Mouse (Mus musculus) kidney, postnatal 10 days (tissue): Measurements from ENCODE around the gene Recql.
"Not testable (repeated sequence)": the region's sequence is repeated elsewhere in the genome, so short reads cannot be mapped to it uniquely, and the experiment has no call there.

ENCODE experiments used
- DNase-seq: peaks from one replicate; pipeline ENCODE4 v3.0.0; 2021; ENCODE audit warnings: mixed read lengths

Gene Recql

DNA sequence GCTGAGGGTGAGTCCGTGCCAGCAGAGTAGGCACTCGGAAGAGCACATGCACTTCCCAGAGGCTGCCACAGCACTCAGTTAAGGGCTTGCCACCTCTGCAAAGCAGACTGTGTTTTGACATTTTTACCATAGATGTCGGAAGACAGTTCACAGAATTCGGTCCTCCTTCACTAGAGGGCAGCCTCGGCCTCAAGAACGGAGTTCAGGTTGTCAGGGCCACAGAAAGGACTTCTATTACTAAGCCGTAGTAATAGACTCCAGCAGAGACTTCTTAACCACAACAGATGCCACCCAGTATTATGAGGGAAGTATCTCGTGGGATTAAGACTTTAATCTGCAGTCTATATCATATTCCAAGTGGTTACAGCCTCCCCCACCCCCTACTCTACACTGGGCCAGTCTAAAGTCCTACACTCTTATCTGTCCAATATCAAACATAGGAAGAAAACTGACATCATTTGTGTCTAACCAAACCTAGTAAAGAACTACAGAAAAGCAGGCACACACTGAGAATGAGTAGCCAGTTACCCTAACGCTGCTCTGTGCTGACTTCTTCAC, 23.8 kb downstream of the Recql start:
- DNase-seq: peak; percentile 29

DNA sequence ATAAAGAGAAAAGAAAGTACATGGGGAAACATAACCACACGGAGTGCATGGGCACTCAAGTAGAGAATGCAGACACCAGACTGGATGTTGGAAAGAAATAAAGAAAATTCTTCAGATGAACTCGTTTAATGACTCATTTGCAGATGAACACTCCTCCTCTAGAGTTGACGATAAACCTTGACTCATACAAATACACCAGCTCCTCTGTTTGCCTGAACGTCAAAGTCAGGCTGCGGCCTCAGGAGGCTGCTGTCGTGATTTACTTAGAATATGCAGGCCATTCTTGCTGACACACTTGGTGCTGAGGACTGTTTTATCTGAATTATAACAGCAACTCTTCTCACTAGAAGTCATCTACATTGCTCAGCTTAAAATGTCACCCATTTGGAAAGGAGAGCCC, 24.9 kb downstream of the Recql start:
- DNase-seq: no peak

DNA sequence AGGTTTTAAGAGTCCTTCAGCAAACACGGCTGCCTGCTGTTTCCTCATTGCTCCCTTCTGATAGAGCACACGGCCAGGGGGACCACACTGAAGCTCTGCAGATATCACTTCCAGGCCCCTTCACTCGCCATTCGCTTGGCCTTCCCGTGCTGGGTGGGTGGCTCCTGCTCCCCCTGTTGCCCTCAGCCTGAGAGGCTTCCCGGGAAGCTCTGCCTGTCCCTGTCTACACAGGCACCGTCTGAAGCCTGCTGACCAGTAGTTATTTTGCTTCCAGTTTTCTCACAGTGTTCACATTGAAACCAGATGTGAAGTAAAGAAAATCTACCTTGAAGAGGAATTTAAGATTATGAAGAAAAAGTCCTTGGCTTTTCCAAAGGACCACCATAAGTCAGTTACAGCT, 29.8 kb downstream of the Recql start:
- DNase-seq: no peak

DNA sequence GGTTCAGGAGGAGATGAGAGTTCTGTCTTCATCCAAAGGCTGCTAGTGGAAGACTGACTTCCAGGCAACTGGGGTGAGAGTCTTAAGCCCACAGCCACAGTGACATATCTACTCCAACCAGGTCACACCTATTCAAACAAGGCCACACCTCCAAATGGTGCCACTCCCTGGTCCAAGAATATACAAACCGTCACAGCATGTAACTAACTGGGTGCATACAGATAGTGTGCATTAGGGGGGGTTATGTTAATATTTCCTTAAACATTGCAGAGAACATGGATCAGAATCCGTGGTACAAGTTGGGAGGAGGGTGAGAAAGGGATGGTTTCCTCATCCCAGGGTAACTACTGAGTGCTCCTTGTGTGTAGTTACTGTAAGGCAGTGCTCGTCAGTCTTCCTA, 34.8 kb downstream of the Recql start:
- not testable (repeated sequence) for DNase-seq

DNA sequence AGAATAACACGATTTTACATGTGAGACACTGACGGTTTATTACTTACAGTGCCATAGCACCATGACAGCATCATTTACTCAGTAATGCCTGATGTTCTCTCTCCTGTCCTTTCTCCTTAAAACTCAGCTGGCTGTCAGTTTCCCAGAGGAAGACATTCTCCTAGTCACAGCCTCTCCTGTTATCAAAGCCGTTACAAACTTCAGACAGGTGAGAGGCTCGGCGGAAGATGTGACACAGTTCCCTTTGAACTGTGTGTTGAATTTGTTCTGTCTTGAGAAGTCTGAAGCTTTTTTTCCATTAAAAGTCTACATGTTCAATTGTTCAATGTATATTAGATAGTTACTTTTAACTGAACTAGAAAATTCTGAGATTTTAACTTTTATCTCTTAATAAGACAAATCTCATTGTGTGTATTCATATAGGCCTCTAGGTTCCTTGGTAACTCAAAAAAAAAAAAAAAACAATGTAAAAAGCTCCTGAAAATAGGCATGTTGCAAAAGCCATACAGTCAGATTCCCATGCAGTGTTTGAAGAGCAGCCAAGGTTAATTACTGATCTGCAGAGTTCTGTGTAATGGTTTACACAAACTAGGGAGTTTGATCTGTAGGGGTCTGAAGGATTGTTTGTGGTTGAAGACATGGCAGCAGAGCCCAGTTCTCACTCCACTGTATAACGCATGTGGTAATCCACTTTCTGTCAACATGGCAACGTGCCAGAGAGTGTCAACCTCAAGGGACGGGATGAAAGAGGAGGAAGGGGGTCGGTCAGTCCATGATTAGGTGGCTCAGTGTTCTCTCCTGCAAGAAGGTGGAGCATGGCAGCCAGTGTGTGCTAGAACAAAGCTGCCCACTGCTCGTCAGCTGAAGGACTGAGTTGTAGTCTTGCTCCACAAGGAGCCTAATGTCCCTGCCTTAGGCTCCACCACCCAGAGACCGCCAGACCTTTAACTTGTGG, 39.2 kb downstream of the Recql start:
- DNase-seq: peak; percentile 45

DNA sequence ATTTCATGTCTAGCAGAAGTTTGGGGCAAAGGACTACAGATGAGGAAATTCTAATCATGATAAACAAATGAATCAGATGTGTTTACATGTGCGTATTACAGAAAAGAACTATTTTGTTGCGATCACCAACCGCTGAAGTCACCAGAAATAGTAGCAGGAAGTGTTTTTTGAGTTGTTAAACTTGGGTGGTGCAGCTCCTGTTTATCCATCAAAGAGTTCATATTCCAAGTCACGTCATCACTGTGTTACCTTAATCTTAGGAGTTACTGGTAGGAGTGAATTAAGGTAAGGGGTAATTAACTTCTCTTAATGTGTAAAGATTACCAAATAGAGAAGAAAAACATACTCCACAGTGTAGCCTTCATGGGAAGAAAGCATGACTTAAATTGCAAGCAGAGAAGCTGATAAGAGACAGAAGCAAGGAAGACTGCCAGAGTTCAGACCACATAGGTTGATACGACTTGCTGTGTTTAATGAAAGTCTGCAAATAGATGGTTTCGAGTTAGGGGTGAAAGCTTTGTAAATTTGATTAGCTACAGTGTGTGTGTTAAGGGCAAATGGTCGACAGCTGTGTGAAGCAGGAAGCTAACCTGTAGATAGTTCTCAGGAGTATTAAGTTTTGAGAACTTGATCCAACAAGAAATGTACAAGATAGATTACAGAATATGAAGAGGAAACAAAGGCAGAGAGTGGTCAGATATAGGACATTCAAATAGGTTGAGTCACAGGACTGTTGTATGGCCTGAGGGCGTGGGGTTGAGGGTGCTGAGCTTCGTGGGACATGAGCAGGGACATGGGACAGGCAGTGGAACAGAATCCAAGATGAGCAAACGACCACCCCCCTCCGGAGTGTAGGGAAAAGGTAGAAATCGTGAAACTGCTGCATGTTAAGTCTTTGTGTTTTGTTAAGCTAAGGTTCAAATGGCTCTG, 40.4 kb downstream of the Recql start:
- DNase-seq: no peak

DNA sequence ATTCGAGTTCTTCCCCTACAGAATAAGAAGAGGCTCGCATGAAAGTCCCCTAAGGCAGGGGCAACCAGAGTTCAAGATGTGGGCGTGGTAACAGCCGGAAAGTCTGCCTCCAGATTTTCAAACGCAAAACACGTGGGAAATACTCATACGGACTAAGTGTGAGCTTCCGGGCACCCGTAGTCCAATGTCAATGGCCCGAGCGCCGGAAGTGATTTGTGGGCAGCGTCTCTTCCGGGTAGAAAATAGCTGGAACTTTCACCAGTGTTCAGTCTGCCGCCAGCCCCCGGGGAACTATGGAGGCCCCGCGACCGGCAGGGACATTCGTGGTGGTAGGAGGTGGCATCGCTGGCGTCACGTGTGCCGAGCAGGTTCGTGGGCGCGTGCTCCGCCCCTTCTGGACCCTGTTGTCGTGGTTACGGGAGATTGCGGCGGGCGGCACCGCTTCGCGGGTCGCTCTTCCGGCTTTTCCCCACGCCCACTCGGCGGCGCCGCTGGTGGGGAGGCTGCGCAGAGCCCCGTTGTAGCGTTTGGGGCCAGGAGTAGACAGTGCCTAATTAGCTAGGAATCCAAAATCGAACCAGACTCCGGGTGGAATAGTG, 41.3 kb downstream of the Recql start, which contains the start of gene Pyroxd1:
TSS of gene Pyroxd1 (plus strand) at position 215 of the 599 bp plus-strand sequence.
- DNase-seq: peak; percentile 90

DNA sequence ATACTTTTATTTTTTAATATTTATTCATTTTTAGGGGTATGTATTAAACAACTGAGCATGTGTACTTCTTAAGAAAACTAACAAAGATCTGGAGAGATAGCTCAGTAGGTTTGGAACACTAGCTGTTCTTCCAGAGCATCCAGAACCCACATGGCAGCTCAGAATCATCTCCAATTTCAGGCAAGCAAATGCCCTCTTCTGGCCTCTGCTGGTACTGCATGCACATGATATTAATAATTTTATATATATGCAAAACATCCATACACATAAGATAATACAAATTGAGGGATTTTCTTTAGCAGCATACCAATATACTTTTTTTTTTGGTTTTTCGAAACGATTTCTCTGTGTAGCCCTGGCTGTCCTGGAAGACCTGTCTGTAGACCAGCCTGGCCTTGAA, 43.3 kb downstream of the Recql start:
- peak; percentile 69 for DNase-seq

DNA sequence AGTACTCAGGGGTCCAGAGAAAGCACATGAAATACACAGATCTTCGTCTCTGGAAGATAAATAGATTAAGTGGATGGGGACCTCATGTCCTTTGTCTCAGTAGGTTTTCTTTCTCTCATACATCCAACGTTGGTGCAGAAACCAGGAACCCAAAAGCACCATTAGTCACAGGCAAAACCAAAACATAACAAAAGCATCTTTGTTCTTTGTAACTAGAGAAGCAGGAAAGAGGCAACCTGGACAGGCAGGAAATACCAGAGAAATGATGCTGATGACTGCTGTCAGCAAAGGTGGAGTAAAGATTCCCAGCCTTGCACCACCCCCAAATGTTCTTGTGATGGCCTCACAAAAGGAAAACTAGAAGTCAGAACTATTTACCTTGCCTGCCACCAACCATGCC, 47.3 kb downstream of the Recql start:
- no peak for DNase-seq

DNA sequence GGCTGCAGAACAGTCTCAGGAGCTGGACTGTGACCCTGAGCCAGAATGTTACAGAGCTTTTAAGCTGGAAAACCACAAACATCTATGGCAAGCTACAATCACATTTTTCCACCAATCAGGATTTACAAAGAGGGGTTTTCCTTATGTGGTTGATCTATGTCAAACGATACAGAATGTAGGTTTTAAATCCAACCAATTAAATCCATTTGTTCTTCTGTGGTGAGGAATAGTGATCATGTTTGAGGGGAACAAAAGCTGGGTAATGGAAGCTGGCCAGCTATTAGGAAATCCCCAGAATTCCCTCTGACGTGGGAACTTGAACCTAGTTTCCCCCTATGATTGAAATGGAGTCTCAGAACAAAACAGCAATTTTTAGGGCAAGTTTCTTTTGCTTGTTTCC, 47.9 kb downstream of the Recql start:
- DNase-seq: no peak

DNA sequence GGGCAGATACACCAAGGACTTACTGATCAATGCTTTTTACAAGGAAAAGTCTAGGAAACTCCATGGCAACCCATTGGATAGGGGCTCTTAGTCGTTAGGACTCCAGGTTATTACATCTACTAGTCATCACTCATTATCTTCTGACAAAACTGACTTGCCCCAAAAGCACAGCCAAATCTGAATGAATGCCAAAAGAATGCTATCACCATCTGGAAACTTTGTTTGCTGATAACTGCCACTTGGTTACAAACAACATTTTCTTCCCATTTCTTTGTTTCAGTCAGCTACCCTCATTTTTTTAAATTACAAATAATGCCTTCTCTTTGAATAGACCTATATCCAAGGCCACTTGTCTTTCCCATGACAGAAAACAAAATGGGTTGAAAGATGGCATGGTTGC, 57.7 kb downstream of the Recql start:
- no peak for DNase-seq

DNA sequence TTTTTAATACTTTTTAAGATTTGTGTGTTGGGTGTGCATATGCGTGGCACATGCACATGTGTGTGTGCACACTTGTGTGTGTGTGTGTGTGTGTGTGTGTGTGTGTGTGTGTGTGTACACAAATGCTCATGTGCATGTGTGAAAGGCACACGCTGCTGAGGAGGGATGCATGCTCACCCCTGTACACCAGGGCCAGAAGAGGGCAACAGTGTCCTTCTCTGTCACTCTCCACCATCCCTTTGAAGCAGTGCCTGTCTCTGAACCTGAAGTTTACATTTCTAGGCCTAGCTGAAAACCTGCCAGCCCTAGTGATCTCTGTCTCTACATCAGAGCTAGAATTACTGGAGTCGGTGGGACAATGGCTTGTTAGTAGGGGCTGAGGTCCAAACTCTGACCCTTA, 60.3 kb downstream of the Recql start:
- DNase-seq: no peak

DNA sequence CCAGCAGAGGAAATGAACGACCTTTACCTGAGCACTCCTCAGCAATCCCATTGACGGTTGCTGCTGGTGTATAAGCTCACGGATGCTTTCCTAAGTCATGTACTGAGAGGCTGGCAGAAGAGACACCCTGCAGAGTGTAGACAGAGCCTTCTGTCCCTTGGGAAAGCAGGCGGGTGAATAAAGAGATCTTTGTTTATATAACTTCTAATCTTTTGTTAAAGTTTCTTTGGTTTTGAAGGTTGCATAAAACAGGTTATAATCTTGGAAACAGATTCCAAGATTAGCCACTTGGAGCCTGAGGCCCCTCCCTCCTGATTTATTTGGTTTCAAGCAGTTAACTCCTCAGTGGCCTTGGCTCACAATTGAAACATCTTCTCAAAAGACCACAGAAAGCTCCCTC, 64.0 kb downstream of the Recql start, which contains the start of gene Slco1a5:
TSS of gene Slco1a5 (minus strand) at position 101 of the 400 bp plus-strand sequence.
- no peak for DNase-seq

DNA sequence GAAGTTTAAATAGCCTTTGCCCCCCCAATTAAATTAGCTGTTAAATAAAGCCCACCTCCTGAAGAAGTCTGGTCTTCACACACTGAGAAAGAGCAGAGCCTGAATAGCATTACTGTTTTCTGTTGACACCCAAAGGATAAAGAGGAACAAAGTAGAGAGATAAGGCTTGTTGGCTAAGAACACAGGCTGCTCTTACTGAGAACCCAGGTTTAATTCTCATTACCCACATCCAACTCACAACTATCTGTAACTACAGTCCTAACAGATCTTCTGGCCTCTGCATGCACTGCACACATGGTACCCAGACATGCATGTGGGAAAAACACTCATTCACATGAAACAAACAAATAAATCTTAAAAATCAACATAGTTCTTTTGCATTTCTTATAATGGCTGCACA, 69.8 kb downstream of the Recql start:
- no peak for DNase-seq

DNA sequence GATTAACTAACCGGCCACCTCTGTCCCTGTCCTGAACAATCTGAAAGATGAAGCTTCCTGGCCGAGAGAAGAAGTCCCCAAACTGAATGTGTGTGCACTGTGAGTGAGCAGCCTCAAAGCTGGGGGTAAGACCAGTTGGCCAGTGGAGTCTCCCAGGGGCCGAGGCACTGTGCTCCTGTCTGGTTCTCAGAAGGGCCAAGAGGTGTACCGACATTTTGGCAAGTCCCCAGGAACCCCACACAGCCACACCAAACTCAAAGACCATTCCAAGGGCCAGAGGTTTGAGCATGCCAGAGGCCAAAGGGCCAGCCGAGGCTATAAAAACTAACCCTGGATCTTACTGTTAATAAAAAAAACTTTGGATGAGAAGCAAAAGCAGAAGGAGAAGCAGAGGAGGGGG, 72.6 kb downstream of the Recql start:
- no peak for DNase-seq

DNA sequence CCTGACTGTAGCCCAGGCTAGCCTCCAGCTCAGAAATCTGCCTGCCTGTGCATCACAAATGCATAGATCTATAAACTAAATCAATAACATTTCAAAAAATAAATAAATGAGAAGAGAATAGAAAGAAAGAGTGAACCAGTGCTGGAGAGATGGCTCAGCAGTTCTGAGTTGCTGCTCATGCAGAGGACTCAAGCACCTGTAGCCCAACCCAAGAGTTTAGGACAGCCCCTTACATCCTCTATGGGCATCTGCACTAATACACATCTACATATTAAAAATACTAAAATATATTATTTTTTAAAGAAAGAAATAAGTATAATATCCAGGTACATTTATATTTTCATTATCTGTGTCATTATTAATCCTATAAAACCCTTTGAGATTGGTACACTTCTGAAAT, 81.8 kb downstream of the Recql start:
- no peak for DNase-seq
